Mouse (Mus musculus): ENCODE results near the gene Duox1. TPM values are rescaled to one million over a fixed set of nuclear protein-coding genes. Genes with fewer than 3 reads are reported as not detected.
A peak's percentile ranks its signal among the peaks of the same experiment; 100 is the strongest.
"Not testable (repeated sequence)": the region's sequence is repeated elsewhere in the genome, so short reads cannot be mapped to it uniquely, and the experiment has no call there.

Gene Duox1
- total RNA-seq, 2 experiments from 2014 or later: not detected

GRCm38 (mm10) chr2:122374666-122375331, 59.3 kb downstream of the Duox1 start:
- peak overlapping the region; percentile 88 for H3K4me3 ChIP-seq
- DNase-seq (ENCODE audit: low spot score in 2 of 2): no peak
- peak overlapping the region; percentile 89 for H3K27ac ChIP-seq
- TF ChIP-seq CTCF (conservative IDR thresholded peaks at IDR 0.05): no peak

- H3K27ac ChIP-seq: peak overlapping the region; percentile 89
- peak; percentile 95 to 98 for DNase-seq (ENCODE audit: low spot score in 2 of 2)
- TF ChIP-seq CTCF (conservative IDR thresholded peaks at IDR 0.05): no peak
- peak overlapping the region; percentile 88 for H3K4me3 ChIP-seq
These were observed 60.0 kb downstream of the Duox1 start for GRCm38 (mm10) chr2:122375391-122375991.

GRCm38 (mm10) chr2:122376041-122376561, 60.6 kb downstream of the Duox1 start:
- TF ChIP-seq CTCF (conservative IDR thresholded peaks at IDR 0.05): no peak

GRCm38 (mm10) chr2:122377215-122377674, 61.8 kb downstream of the Duox1 start:
- DNase-seq (ENCODE audit: low spot score in 2 of 2): peak; percentile 96 to 97
- no peak for TF ChIP-seq CTCF (conservative IDR thresholded peaks at IDR 0.05)
- peak overlapping the region; percentile 88 for H3K4me3 ChIP-seq
- peak overlapping the region; percentile 98 for H3K27ac ChIP-seq

More at GRCm38 (mm10) chr2:122376041-122376561, 60.6 kb downstream of the Duox1 start:
- peak overlapping the region; percentile 86 for H3K27ac ChIP-seq
- peak overlapping the region; percentile 88 for H3K4me3 ChIP-seq
- peak in 1 of 2 experiments; percentile 31 for DNase-seq (ENCODE audit: low spot score in 2 of 2)

DNA sequence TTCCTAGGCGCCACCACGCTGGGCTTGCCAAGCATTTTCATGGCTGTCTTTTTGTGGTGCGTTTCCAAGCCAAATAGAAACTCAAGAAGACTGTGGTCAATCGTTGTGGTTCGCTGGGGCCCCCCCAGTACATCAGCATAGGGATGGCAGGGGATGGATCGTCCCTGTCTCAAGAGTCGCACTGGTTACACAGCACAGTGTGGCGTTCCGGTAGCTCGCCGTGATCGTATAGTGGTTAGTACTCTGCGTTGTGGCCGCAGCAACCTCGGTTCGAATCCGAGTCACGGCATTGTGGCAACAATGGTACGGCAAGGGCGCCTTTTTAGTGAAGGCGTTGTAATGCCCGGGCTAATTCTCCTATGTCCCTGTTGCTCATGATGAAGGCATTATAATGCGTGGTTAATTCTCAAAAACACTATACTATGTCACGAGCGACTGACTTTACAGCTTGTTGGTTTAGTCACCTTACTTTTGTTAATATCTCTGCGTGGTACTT, 62.3 kb downstream of the Duox1 start:
- Histone ChIP-seq H3K27ac (peak overlapping the region; percentile 98), H3K4me3 (peak overlapping the region; percentile 88)
- DNase-seq (ENCODE audit: low spot score in 2 of 2): peak; percentile 68 to 78
- no peak for TF ChIP-seq CTCF (conservative IDR thresholded peaks at IDR 0.05)

DNA sequence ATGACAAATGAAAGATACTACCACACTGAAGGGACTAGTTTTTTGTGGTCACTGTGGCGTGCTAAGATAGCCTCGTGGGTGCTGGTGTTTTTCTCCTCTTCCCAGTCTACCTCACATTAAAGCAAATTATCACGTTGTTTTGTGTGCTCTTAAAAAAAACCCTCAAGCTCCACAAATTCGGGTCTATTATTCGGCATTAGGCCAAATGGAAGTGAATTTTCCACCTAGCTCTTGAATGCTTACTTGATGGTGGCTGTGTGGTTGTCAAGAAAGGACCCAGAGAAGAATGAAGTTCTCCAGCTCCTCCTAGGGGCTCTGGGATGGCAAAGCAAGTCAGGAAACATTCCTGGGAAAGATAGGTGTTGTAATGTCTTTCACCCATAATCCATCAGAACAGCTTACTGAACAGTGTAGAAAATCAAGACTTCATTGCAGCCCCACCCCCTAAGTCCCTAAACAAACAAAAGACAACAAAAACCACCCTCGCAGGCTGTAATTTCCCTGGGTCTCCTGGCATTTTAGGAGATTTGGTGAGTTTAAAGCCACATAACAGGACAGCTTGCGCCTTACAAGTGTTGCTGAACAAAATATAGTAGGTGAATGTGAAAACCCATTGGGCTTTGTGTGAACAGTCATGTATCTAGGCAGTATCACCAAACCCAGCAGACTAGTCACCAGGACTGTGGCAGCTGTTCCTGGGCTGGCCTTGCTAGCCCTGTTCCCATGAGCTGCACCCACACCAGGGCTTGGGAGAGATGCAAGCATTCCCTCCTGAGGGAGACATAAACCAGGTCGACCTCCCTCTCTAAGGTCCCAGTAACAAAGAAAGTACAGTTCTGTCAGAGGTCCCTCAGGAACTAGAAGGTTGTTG, 63.2 kb downstream of the Duox1 start:
- peak; percentile 80 for TF ChIP-seq CTCF (conservative IDR thresholded peaks at IDR 0.05)
- peak overlapping the region; percentile 88 for H3K4me3 ChIP-seq
- H3K27ac ChIP-seq: peak overlapping the region; percentile 98
- peak in 1 of 2 experiments; percentile 45 for DNase-seq (ENCODE audit: low spot score in 2 of 2)

GRCm38 (mm10) chr2:122379292-122379650, 63.8 kb downstream of the Duox1 start:
- no peak for TF ChIP-seq CTCF (conservative IDR thresholded peaks at IDR 0.05)
- Histone ChIP-seq H3K27ac (no peak overlapping the region), H3K4me3 (no peak overlapping the region)
- no peak for DNase-seq (ENCODE audit: low spot score in 2 of 2)

DNA sequence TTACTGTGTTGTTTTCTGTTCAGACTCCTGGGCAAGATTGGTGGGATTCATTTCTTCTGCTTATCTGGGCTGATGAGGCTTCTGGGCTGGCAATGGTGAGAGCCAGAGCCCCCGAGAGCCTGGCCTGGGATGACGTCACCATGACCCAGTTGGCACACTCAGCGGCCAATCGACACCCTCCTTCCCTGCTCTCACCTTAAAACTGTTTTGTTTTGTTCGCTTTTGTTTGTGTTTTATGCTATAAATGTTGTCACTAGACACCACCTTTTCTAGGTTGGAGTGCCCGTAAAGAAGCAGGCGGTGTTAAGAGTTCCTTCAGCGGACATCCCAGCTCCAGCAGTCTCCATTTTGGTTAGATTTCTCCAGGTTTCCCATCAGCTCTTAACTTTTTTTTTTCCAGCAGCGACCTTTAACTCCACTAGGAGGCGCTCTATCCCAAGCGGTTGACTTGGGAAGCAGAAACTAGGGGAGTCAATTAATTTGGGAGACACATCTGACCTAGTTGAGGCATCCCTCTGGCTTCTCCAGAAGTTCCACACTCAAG, 65.4 kb downstream of the Duox1 start:
- peak overlapping the region; percentile 73 for H3K27ac ChIP-seq
- H3K4me3 ChIP-seq: peak overlapping the region; percentile 57
- DNase-seq (ENCODE audit: low spot score in 2 of 2): peak in 1 of 2 experiments; percentile 74
- peak; percentile 94 for TF ChIP-seq CTCF (conservative IDR thresholded peaks at IDR 0.05)

DNA sequence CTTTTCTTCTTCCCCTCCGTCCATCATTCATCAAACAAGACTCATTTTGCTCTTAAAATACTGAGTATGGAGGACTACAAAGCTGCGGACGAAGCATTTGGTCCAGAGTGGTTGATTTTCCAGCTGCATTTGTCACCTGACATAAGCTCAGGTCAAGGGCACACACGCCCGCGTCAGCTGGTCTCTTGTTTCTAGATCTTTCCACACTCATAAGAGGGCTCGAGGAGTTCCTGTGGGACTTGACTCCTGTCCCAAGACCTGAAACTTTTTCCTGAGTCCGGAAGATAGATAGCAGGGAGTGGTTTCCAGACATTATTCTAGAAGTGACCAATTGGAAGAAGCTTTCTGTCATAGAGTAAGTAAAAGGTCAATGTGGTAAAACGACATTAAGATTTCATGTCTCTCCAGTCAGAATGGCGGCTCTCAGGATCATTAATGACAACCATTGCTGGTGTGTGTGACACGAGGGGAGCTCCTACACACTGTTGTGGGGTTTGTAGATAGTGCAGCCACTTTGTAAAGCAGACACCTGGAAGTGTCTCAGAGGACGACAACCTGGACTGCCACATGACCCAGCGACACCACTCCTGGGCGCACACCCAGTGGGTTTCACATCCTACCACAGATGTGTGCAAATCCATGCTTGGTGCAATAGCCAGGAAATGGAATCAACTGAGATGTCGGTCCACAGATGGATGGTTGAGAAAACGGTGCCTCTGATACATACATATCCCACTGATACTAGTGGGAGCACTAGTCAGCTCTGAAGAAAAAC, 66.0 kb downstream of the Duox1 start:
- DNase-seq (ENCODE audit: low spot score in 2 of 2): no peak
- TF ChIP-seq CTCF (conservative IDR thresholded peaks at IDR 0.05): no peak
- no peak overlapping the region; the same call in 1 of the 2 replicates for H3K4me3 ChIP-seq
- peak overlapping the region; percentile 73; the same call in 1 of the 2 replicates for H3K27ac ChIP-seq

DNA sequence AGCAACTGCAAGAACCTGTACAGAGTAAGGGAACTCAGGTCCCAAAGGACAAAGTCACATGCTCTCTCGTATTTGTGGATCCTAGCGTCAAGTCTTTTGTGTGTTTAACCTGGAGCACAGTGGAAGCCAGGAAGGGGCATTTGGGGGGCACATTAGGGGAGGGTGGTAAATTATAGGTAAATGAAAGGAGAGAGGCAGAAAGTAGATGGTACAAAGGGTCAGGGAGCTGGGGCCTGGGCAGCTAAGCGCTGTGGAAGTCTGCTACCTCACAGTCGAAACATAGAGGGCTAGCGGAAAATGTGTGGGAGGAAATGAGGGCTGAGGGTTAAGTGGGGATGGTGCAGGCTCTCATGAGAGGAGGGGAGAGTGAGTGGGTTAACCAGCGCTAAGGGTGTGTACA, 66.6 kb downstream of the Duox1 start:
- peak overlapping the region; percentile 21; the same call in 1 of the 2 replicates for H3K27ac ChIP-seq
- TF ChIP-seq CTCF (conservative IDR thresholded peaks at IDR 0.05): no peak
- no peak for DNase-seq (ENCODE audit: low spot score in 2 of 2)
- no peak overlapping the region for H3K4me3 ChIP-seq

DNA sequence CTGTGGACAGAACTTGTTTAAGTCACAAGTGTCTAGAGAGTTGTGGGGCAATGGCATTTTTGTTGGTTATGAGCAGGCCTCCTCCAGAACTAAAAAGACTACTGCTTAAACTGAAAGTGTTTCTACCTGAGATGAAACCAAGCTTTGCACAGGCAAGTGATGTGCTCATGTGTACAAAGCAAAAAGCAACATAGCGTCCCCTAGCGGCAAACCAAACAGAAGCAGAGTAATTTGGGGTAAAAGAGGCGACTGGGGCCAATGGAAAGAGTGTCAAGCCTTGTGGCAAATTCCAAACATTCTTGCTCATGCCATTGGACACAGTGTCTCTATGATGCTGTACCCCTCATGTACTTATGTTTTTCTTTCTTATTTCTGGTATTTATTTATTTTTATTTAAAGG, 69.6 kb downstream of the Duox1 start:
- no peak for DNase-seq (ENCODE audit: low spot score in 2 of 2)
- no peak overlapping the region for H3K4me3 ChIP-seq
- H3K27ac ChIP-seq: no peak overlapping the region
- TF ChIP-seq CTCF (conservative IDR thresholded peaks at IDR 0.05): no peak

DNA sequence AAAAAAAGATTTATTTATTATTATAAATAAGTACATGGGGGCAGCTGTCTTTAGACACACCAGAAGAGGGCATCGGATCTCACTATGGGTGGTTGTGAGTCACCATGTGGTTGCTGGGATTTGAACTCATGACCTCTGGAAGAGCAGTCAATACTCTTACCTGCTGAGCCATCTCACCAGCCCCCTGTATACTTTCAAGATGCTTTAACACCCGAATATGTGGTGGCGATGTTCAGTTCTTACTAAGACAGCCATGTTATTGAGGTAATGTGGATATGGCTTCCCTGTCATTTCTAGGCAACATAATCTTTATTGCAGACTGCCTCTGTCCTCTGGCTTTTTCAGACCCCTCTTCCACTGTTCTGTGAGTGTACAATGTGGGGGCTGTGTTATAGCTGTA, 71.7 kb downstream of the Duox1 start:
- not testable (repeated sequence) for H3K27ac ChIP-seq; DNase-seq (ENCODE audit: low spot score in 2 of 2); H3K4me3 ChIP-seq

Data from layer of hippocampus, adult 2 months (tissue).